Mouse (Mus musculus) bone marrow macrophage, adult 2 months (primary cell): ENCODE data around the gene Ntrk3.

Source experiments
- CTCF ChIP-seq: IDR thresholded peaks from 2 replicates; pipeline ENCODE4 v1.5.1; 2012; ENCODE audit warnings: low read depth, mild to moderate bottlenecking, low read length, moderate library complexity
- POLR2A ChIP-seq: IDR thresholded peaks from 2 replicates; pipeline ENCODE4 v1.6.1; 2012; ENCODE audit warnings: mild to moderate bottlenecking, low read depth, low read length, borderline replicate concordance

DNA sequence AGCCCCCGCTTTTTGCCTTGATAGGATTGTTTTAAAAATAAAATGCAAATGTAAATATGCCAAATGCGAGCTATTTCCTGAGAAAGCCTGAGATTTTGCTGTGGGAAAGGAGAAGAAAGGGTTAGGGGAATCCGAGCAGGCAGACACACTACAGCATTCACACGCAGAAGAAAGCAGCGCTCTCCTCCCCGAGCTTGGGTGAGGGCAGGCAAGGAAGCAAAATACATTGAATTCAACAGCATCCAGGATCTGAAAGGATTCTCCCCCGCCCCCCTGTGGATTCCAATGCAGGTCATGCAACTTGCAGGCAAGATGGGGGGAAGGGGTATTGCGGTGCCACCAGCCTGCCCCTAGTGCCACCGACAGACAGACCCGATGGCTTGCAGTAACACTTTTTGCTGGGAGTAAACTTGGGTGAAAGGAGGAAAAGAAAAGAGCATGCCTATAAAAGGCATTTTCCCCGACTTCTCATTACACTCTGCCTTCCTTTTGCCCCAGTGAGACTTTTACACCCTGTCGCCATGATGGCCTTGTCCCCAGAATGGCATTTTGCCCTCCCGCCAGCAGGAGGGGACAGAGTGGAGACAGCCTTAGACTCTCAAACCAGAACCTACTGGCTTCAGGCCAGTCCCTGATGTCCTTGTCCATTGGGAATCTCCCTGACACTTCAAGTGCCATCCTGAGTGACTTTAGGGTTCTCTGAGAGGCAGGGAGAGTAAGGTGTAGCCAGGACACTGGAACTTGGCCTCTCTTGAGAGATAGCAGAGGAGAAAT, 158.2 kb downstream of the Ntrk3 start:
- TF ChIP-seq CTCF = no peak
- no peak for TF ChIP-seq POLR2A
